Mouse (Mus musculus) neural tube, embryonic 13.5 days (tissue): Measurements from ENCODE around the gene Fgfr2. TPM values are rescaled to one million over a fixed set of nuclear protein-coding genes. Genes with fewer than 3 reads are reported as not detected.

ENCODE experiments used
- ATAC-seq: fragments of 200-750 bp; cut with Nextera tagmentation; 2 replicates; pipeline ENCODE4 v1.8.0; 2017; ENCODE audit warnings: low read depth, mild to moderate bottlenecking, moderate TSS enrichment, moderate library complexity
- H3K27ac ChIP-seq: fragments of 300-500 bp; sonication (generic); replicated peaks from 2 replicates; pipeline ENCODE4 v1.5.1; 2015; ENCODE audit warnings: moderate library complexity, mild to moderate bottlenecking, inconsistent platforms
- H3K27me3 ChIP-seq: fragments of 300-500 bp; sonication (generic); 2 replicates; pipeline ENCODE4 v1.6.1; 2015; ENCODE audit warnings: mild to moderate bottlenecking, inconsistent platforms
- H3K36me3 ChIP-seq: fragments of 300-500 bp; sonication (generic); 2 replicates; pipeline ENCODE4 v1.6.1; 2015; ENCODE audit warnings: mild to moderate bottlenecking, inconsistent platforms
- H3K4me1 ChIP-seq: fragments of 300-500 bp; sonication (generic); replicated peaks from 2 replicates; pipeline ENCODE4 v1.6.1; 2015; ENCODE audit warnings: inconsistent platforms
- H3K4me2 ChIP-seq: fragments of 300-500 bp; sonication (generic); 2 replicates; pipeline ENCODE4 v1.6.1; 2015; ENCODE audit warnings: inconsistent platforms, mild to moderate bottlenecking, moderate library complexity
- H3K4me3 ChIP-seq: fragments of 300-500 bp; sonication (generic); 2 replicates; pipeline ENCODE4 v1.5.1; 2015; ENCODE audit warnings: mild to moderate bottlenecking, inconsistent platforms
- H3K9ac ChIP-seq: fragments of 300-500 bp; sonication (generic); 2 replicates; pipeline ENCODE4 v1.6.1; 2015; ENCODE audit warnings: moderate library complexity, mild to moderate bottlenecking, inconsistent platforms
- H3K9me3 ChIP-seq: fragments of 300-500 bp; sonication (generic); 2 replicates; pipeline ENCODE4 v1.6.1; 2016; ENCODE audit warnings: inconsistent platforms
- WGBS: fragments of 180-500 bp; shearing (Covaris S2); methylation state at CpG from one replicate; pipeline ENCODE4 v1.1.7; 2015; 5-methylcytosine and 5-hydroxymethylcytosine counted together
- polyA plus RNA-seq: library from polyadenylated mRNA; unstranded; fragments of >200 nt; fragmentation: Nextera tagmentation; extraction: Ambion mirVana; gene quantifications from 2 replicates; pipeline ENCODE4 v1.2.1, GENCODE M21; 2015

Fgfr2 gene
- polyA plus RNA-seq, 1 experiment from 2014 or later, result 22.9 TPM

GRCm38 (mm10) chr7:131337502-131338068 lies 1785.6 kb downstream of the Fgfr2 start:
- peaks cover 28% of the 10 kb centered on the region for H3K36me3 ChIP-seq
- no peaks in the 10 kb centered on the region for H3K9me3 ChIP-seq
- no peaks in the 10 kb centered on the region for H3K27me3 ChIP-seq
- H3K4me3 ChIP-seq, result no peak overlapping the region
- WGBS, result 43% methylated on average over 8 of the region's 8 CpGs
- H3K27ac ChIP-seq, result no peak overlapping the region
- no peak overlapping the region for H3K4me2 ChIP-seq
- H3K9ac ChIP-seq, result no peak overlapping the region
- ATAC-seq, result no peak
- 0 out of 2 replicates have a peak, but pooled peaks cover 4% of the 10 kb centered on the region for H3K4me1 ChIP-seq

DNA sequence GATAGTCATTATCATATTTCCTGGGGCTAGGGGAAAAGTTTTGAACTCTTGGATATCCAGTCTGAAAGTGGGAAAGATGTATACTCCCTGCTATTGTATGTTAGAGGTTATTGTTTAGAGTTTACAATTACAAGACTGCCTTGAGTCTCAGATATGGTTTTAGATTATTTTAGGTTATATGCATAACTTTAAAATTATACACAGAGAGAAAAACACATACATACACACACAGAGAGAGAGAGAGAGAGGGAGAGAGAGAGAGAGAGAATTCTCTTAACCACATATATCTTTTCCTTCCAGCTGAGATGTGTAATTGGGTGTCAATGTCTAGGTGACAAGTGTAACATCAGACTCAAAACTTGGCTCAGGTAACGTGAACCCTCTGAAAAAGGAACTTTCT lies 1789.6 kb downstream of the Fgfr2 start, which contains the start of gene Fam24a:
TSS of gene Fam24a (plus strand) at position 301 of the 400 bp plus-strand sequence.
- WGBS, result 58% methylated on average over 1 of the region's 1 CpGs
- H3K9ac ChIP-seq, result no peak within 1 kb of the TSS
- H3K27ac ChIP-seq, result no peak within 1 kb of the TSS
- no peak within 1 kb of the TSS for H3K4me2 ChIP-seq
- 0 out of 2 replicates have a peak, but pooled peaks cover 4% of the 10 kb centered on the region for H3K4me1 ChIP-seq
- ATAC-seq, result no peak
- H3K27me3 ChIP-seq, result no peaks in the 10 kb centered on the region
- no peaks in the 10 kb centered on the region for H3K9me3 ChIP-seq
- H3K4me3 ChIP-seq, result no peak within 1 kb of the TSS
- H3K36me3 ChIP-seq, result peaks cover 4% of the 10 kb centered on the region; the same call in 1 of the 2 replicates

GRCm38 (mm10) chr7:131331688-131332087 lies 1791.5 kb downstream of the Fgfr2 start:
- Histone ChIP-seq H3K4me3 (no peak overlapping the region), H3K9ac (no peak overlapping the region), H3K4me2 (no peak overlapping the region), H3K27ac (no peak overlapping the region), H3K4me1 (no peaks in the 10 kb centered on the region), H3K36me3 (no peaks in the 10 kb centered on the region), H3K9me3 (no peaks in the 10 kb centered on the region), H3K27me3 (no peaks in the 10 kb centered on the region)
- 80% methylated on average over 2 of the region's 2 CpGs for WGBS
- no peak for ATAC-seq

GRCm38 (mm10) chr7:131329416-131329815 lies 1793.7 kb downstream of the Fgfr2 start, which contains the start of gene Fam24b:
Gene Fam24b (minus strand): TSS chr7:131329516.
- Histone ChIP-seq H3K9me3 (no peaks in the 10 kb centered on the region), H3K4me3 (no peak within 1 kb of the TSS), H3K27ac (no peak within 1 kb of the TSS), H3K9ac (no peak within 1 kb of the TSS), H3K4me1 (no peaks in the 10 kb centered on the region), H3K27me3 (no peaks in the 10 kb centered on the region), H3K4me2 (no peak within 1 kb of the TSS), H3K36me3 (no peaks in the 10 kb centered on the region)
- ATAC-seq, result no peak
- WGBS, result 95% methylated on average over 5 of the region's 5 CpGs

DNA sequence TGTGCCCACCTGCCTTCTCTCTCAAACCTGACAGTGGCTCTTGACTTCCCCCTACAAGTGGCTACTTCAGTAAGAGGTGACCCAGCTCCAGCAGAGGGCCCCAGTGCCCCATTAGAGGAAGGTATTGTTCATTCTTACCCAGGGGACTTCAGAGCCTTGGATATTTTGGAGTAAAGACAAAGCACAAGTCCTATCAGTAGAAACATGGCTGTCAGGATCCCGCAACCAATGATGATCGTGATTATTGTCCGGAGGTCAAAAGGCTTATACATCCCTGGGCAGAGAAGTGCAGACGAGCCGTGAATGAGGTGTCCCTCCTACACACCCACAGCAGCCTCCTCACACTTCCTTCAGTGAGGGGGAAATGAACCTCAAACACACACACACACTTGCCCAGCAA lies 1796.1 kb downstream of the Fgfr2 start:
- Histone ChIP-seq H3K4me1 (no peaks in the 10 kb centered on the region), H3K4me2 (no peak overlapping the region), H3K4me3 (no peak overlapping the region), H3K9ac (no peak overlapping the region), H3K9me3 (no peaks in the 10 kb centered on the region), H3K27me3 (no peaks in the 10 kb centered on the region), H3K36me3 (no peaks in the 10 kb centered on the region), H3K27ac (no peak overlapping the region)
- ATAC-seq, result no peak
- WGBS, result 91% methylated on average over 5 of the region's 5 CpGs

DNA sequence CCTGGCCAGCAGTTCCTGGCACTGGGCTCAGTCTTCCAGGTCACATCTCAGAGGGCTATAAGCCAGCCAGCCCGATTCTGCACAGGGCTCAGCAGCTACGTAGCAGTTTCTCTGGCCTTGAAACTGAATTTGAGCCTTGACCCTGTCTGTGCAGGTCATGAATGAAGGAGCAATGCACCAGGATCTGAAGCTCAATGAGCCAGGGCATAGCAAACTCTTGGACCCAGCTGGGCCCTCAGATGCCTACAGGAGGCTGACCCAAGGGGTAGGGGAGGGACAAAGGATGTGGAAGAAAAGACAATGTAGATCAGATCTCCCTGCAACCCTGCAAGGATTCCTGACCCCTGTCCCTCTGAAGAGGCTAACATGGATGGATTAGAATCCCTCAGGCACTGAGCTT lies 1801.0 kb downstream of the Fgfr2 start, which contains the start of gene Cuzd1:
TSS of gene Cuzd1 (minus strand) at position 101 of the 400 bp plus-strand sequence.
- no peak for ATAC-seq
- no peak within 1 kb of the TSS for H3K9ac ChIP-seq
- H3K27ac ChIP-seq, result no peak within 1 kb of the TSS
- H3K27me3 ChIP-seq, result no peaks in the 10 kb centered on the region
- H3K9me3 ChIP-seq, result no peaks in the 10 kb centered on the region
- H3K4me3 ChIP-seq, result no peak within 1 kb of the TSS
- H3K4me2 ChIP-seq, result no peak within 1 kb of the TSS
- no peaks in the 10 kb centered on the region for H3K36me3 ChIP-seq
- no peaks in the 10 kb centered on the region for H3K4me1 ChIP-seq
- 82% methylated on average over 2 of the region's 2 CpGs for WGBS

DNA sequence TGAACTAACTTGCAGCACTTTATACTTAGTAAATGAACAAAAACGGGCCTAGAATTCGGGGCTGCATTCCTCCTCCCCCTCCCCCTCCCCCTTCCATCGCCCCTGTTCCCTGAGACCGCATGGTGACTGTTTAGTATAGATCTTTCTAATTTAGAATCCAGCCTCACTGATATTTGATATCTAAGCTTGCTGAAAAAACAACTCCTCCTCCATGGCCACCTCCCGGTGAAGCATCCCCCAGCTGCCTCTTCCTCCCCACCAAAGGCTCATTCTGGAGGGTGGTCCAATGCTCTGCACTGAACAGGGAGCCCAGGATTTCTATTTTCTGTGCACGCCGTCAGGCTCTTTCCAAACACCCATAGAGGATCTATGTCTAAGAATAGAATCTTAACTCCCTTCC lies 1804.8 kb downstream of the Fgfr2 start:
- ATAC-seq, result no peak
- H3K36me3 ChIP-seq, result no peaks in the 10 kb centered on the region
- no peak overlapping the region for H3K4me2 ChIP-seq
- H3K4me1 ChIP-seq, result no peaks in the 10 kb centered on the region
- H3K27ac ChIP-seq, result no peak overlapping the region
- 73% methylated on average over 5 of the region's 7 CpGs for WGBS
- H3K9me3 ChIP-seq, result no peaks in the 10 kb centered on the region
- H3K27me3 ChIP-seq, result no peaks in the 10 kb centered on the region
- H3K9ac ChIP-seq, result no peak overlapping the region
- no peak overlapping the region for H3K4me3 ChIP-seq

DNA sequence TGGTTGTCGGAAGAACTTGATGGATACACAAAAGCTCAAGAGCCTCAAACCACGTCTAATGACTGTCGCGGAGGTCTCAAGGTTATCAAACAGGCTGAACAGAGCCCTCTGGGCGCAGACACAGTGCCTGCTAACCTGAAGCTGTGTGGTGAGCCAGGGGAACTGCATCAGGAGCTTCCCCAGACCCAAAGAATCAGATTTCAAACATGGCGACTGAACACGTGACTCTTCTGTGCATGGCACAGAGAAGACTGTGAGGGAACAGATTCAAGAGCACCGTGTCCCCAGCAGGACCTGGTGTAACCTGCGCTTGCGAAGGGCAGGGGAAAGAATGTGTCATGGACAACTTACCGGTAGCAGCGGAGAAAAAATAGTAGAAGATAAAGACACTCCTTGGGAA lies 1805.6 kb downstream of the Fgfr2 start:
- Histone ChIP-seq H3K27me3 (no peaks in the 10 kb centered on the region), H3K4me3 (no peak overlapping the region), H3K9me3 (no peaks in the 10 kb centered on the region), H3K4me1 (no peaks in the 10 kb centered on the region), H3K36me3 (no peaks in the 10 kb centered on the region), H3K9ac (no peak overlapping the region), H3K4me2 (no peak overlapping the region), H3K27ac (no peak overlapping the region)
- 74% methylated on average over 12 of the region's 12 CpGs for WGBS
- ATAC-seq, result no peak

DNA sequence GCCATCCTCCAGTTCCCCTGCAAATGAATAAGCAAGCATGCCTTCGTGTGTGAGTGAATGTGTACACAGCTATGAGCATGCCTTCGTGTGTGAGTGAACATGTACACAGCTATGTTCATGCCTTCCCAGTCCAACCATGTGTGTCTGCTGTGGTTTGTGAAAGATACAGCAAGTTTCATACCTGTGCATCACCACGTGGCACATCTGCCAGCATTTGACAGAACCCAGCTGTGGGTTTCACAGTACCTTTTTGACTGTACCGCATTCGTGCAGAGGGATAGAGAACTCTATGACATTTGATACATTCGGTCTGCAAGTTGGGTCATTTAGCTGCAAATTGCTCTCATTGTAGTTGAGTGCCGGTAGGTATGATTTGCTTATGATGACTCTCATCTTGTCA lies 1808.7 kb downstream of the Fgfr2 start:
- no peak overlapping the region for H3K4me2 ChIP-seq
- H3K4me1 ChIP-seq, result no peaks in the 10 kb centered on the region
- WGBS, result 82% methylated on average over 7 of the region's 7 CpGs
- no peak overlapping the region for H3K9ac ChIP-seq
- H3K36me3 ChIP-seq, result no peaks in the 10 kb centered on the region
- no peak overlapping the region for H3K4me3 ChIP-seq
- H3K9me3 ChIP-seq, result no peaks in the 10 kb centered on the region
- ATAC-seq, result no peak
- no peak overlapping the region for H3K27ac ChIP-seq
- H3K27me3 ChIP-seq, result no peaks in the 10 kb centered on the region

GRCm38 (mm10) chr7:131306733-131307132 lies 1816.4 kb downstream of the Fgfr2 start:
- Histone ChIP-seq H3K27me3 (no peaks in the 10 kb centered on the region), H3K27ac (no peak overlapping the region), H3K4me3 (no peak overlapping the region), H3K4me1 (no peaks in the 10 kb centered on the region), H3K4me2 (no peak overlapping the region), H3K9me3 (no peaks in the 10 kb centered on the region), H3K36me3 (no peaks in the 10 kb centered on the region), H3K9ac (no peak overlapping the region)
- 78% methylated on average over 5 of the region's 5 CpGs for WGBS
- ATAC-seq, result no peak

DNA sequence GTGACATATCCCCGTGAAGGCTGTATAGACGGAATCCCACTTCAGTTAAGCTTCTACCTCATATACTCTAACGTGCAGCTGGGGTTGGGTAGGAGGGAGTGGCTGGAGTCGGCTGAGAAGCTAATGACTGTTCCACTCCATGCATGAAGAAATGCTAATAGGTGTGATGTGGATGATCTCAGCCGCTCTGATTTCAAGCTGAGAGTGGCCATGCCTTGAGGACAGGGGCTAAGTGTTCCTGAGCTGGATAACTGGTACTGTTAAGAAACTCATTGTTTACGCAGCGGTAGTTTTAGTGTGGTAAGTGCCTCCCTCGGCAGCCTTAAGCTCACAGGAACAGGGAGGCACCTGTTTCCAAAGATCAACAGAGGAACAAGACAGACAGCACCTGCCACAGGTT lies 1819.8 kb downstream of the Fgfr2 start:
- no peaks in the 10 kb centered on the region for H3K27me3 ChIP-seq
- no peaks in the 10 kb centered on the region for H3K4me1 ChIP-seq
- H3K9me3 ChIP-seq, result no peaks in the 10 kb centered on the region
- H3K36me3 ChIP-seq, result no peaks in the 10 kb centered on the region
- H3K9ac ChIP-seq, result no peak overlapping the region
- no peak overlapping the region for H3K4me3 ChIP-seq
- no peak overlapping the region for H3K4me2 ChIP-seq
- no peak overlapping the region for H3K27ac ChIP-seq
- WGBS, result 83% methylated on average over 8 of the region's 8 CpGs
- ATAC-seq, result no peak

GRCm38 (mm10) chr7:131297151-131297550 lies 1826.0 kb downstream of the Fgfr2 start:
- no peaks in the 10 kb centered on the region for H3K36me3 ChIP-seq
- ATAC-seq, result no peak
- 79% methylated on average over 8 of the region's 8 CpGs for WGBS

DNA sequence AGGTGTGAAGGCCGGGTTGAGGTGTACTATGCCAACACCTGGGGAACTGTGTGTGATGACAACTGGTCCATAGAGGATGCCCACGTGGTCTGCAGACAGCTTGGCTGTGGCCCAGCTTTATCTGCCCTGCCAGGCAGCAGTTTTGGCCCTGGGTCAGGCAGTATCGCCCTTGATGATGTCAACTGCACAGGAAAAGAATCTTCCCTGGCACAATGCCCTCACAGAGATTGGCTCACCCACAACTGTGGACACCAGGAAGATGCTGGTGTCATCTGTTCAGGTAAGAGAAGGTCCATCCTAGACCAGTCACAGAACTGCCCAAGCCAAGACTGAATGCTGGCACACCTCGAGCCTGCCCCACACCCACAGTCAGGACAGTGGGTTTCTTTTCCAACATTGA lies 1857.3 kb downstream of the Fgfr2 start:
- Histone ChIP-seq H3K36me3 (no peaks in the 10 kb centered on the region), H3K27ac (no peak overlapping the region), H3K9ac (no peak overlapping the region), H3K9me3 (no peaks in the 10 kb centered on the region), H3K4me3 (no peak overlapping the region), H3K4me1 (no peaks in the 10 kb centered on the region), H3K27me3 (no peaks in the 10 kb centered on the region), H3K4me2 (no peak overlapping the region)
- ATAC-seq, result no peak
- 84% methylated on average over 4 of the region's 4 CpGs for WGBS

More at GRCm38 (mm10) chr7:131297151-131297550, 1826.0 kb downstream of the Fgfr2 start:
- Histone ChIP-seq H3K4me3 (no peak overlapping the region), H3K4me2 (no peak overlapping the region), H3K27me3 (no peaks in the 10 kb centered on the region), H3K9ac (no peak overlapping the region), H3K9me3 (no peaks in the 10 kb centered on the region), H3K27ac (no peak overlapping the region), H3K4me1 (no peaks in the 10 kb centered on the region)
